Mouse (Mus musculus) layer of hippocampus, postnatal 36 days (tissue): Measurements from ENCODE around the gene Mycn. TPM values are rescaled to one million over a fixed set of nuclear protein-coding genes. Genes with fewer than 3 reads are reported as not detected.

Experiments
- DNase-seq, 2 experiments: peaks; one replicate each; pipeline ENCODE4 v3.0.0; 2022
- total RNA-seq, 2 experiments: library from RNA; stranded (reverse); gene quantifications; 2 replicates each; pipeline ENCODE4 v1.2.3; 2021

Gene Mycn
- total RNA-seq, 2 experiments from 2014 or later: 10.2 to 11.0 TPM

DNA sequence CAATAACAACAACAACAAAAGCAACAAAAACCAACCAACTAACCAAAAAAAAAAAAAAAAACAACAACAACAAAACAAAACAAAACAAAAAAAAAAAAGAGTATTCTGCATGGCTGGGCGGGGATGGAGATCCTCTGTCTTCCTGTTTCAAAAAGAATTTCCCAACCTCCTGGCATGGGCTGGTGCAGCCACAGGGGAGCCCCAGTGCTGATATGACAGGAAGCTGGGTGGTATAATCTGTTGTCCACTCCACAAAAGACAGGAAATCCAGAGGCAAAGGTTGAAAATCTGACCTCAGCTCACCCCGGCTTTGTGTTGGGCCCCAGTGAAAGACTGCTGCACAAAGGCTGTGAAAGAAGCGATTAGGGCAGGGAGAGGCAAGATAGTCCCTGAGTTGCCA is 17.3 kb downstream of the Mycn start:
- DNase-seq: no peak

DNA sequence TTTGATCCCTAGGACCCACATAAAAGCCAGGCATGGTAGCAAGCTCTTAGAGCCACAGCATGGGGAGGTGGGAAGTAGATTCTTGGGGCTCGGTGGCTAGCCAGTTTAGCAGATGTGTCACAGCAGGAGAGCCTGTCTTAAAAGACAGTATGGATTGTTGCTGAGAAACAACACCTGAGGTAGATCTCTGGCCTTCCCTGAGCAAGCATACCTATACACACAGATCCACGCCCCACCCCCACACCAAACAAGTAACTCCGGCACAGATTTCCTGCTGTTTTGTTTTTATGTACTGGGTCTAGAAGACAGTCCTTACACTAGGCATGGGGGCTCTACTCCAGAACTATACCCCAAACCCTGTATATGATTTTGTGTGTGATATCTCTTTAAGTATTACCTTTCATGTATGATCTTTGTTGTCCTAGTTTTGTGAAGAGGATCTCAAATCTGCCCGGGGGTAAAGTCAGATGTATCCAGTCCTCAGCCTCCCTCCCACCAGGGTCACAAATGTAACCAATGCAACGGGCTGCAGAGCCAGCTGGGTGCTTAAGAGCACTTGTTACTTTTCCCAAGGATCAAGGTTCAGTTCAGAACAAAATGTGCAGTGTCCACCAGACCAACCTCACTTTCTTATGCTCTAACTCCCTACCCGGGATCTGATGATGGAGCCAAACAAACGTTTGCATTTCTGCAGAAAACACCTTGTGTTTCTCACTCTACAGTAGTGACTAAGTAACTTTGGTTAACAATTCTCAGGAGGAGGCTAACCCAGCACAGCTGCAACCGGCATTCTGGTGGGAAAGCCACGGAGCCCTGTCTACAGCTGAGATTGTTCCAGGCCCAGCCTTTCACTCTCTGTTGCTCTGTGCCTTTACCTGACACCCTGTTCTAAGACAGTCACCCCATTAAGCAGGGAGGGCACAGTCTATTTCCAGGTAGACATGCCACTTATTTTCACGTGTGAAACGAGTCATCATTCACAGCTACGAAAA is 21.3 kb downstream of the Mycn start:
- DNase-seq: no peak

DNA sequence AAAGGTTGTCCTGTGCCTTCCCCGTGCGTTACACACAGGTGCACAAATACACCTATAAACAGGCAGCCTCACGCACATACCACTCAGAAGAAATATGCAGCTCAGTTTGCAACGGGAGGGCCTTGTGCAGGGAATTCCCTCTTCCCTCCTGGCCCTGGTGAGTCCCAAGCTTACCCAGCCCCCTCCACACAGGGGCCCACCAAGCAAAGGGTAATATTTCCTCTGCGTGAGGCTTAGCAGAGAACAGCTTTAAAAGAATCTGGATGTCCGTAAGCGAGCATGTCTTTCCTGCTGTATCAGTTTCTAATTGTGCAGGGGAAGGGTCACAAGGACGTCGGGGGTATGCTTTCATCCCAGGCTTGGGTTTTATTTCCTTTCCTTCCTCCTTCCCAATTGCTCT is 25.4 kb downstream of the Mycn start:
- DNase-seq: no peak

DNA sequence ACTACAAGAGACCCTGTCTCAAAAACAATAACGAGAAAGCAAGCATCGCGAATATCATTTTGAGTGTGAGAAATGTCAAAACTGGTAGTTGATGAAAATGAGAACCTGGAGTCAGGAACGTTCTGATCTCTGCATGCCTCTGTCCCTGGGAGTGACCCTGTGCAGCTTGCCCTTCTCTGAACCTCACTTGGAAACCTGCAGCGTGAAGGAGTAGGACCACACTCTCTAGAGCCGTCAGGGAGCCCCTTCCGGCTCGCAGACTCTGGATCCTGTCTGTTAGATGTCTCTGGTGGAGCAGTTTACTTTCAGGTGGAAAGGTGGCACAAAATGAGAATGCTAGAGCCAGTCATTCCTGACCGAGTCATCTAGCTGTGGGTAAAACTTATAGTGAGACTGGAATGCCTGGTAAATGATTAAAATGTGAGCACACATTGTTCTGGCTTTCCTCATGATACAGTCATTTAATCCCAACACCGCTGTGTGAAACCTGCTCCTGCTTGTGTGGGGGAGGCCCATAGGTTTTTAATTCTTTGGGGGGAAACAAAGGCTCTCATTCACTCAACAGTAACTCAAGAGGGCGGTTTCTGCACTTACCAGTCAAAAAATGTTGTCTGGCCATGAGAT is 31.2 kb downstream of the Mycn start:
- DNase-seq: no peak

DNA sequence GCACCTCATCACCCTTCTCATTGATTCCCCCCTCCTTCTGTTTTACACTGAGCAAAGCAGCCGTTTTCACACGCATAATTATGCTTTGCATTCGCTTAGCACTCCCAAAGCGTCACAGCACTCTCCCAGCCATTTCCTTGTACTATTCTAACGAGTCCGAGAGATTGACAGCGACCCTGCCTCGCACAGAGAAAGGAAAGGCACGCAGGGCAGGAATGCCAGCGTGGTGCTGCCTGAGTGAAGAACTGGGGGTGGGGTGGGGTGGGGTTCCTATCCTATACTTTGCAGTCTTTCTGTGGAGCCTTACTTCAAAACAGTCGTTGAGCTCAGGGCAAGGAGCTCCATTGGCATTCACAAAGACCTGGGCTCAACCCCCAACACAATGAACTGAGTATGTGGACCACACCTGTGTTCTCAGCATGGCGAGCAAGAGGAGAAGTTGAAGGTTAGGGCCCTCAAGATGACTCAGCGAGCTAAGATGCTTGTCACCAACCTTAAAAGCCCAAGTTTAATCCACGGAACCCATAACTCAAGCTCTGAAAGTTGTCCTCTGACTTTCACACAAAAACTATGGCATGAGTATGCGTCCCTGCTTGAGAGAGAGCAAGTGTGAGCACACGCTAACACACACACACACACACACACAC is 32.0 kb downstream of the Mycn start:
- no peak for DNase-seq

DNA sequence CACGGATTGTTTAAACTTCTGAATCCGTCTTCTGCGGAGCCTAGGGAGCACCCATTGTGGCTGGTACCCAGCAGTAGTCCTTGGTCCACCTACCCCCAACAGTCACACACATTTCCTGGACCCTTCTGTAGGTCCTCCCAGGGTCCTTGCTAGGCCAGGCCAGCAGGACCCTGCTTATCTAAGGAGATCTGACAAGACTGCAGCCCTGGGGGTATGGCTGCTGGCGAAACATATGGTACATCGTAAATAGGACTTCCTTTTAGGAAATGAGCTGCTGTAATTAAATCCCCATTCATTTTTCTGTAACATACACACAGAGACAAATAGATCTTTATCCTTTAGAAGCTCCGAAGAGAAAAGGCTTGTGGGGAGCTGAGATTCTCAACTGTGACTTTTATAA is 34.9 kb downstream of the Mycn start:
- DNase-seq: no peak

DNA sequence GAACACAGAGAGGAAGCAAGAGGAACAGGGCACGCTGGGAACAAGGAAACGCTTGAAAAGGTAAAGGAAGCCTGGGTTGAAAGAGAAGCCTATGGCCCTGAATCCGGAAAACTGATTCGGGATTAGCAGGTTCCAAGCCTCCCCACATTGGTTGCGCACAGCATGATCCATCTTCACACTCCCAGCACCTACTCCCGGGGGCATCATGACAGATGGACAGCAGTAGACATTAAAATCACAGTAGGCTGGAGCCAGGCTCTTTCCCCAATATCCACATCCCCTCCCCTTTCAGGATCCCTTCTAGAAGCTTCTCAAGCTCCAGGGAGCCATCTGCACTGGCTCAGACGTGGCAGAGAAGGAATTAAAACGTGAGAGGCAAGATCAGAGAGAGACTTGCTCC is 35.4 kb downstream of the Mycn start:
- no peak for DNase-seq

DNA sequence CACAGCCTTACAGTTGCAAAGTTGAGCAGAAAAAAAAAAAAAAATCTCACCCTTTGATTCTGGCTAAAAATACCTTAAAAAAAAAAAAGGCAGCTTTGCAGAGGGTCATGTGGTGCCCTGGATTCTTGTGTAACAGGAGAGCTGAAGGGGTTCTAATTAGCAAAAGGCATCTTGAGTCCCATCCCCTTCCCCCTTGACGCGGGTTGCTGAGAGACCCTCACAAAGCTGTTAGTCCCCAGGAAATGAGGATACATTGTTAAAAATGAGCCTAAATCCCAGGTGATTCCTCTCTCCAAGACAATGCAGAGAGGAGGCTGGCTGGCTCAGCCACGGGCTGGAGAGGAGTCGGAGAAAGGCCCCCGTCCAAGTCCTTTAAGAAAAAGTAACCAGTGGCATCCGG is 36.6 kb downstream of the Mycn start:
- DNase-seq: no peak

DNA sequence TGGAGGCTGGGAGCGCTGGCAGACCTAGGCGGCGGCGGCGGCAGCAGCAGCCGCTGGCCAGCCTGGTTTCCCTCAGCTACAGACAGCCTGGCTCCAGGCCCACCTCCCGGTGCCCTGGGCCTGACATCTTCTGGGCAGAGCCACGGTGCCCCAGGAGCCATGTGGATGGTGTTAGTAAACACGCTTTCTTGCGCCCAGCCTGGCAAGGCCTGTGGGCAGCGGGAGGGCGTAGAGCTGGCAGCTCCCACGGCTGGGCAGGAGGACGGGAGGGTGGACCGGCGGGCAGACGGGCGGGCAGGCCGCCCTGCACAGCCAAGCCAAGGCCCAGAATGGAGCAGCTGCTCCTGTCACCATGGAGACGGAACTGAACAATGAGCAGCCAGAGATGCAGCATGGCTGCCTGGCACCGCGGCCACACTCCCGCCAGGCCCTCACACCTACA is 37.2 kb downstream of the Mycn start:
- peak; percentile 85 to 91 for DNase-seq

DNA sequence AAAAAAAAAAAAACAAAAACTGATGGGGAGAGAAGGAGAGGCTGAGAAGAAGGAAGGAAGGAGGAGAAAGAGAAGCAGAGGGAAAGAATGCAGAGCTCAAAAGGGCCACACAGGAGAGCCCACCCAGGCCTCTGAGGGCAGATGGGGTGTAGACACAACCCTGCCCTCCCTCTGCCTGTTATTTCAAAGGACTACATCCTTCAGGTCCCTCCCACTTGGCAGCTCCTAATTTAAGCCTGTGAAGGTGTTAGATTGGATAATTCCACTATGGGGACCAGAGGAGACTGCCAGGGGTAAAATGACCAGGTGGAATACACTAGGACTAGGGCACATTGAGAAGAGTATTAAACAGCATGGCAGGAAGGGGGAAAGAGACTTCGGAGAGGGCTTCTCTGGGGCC is 37.6 kb downstream of the Mycn start:
- DNase-seq: no peak

DNA sequence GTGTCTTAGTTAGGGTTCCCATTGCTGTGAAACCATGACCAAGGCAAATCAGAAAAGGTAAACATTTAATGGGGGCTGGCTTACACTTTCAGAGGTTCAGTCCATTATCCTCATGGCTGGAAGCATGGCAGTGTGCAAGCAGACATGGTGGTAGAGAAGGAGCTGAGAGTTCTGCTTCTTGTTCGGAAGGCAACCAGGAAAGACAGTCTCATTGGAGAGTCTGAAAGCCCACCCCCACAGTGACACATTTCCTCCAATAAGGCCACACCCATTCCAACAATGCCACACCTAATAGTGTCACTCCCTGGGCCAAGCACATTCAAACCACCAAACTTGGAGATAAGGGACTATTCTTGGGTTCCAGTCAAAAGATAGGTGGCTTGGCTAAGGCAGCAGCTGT is 39.3 kb downstream of the Mycn start:
- DNase-seq: no peak

DNA sequence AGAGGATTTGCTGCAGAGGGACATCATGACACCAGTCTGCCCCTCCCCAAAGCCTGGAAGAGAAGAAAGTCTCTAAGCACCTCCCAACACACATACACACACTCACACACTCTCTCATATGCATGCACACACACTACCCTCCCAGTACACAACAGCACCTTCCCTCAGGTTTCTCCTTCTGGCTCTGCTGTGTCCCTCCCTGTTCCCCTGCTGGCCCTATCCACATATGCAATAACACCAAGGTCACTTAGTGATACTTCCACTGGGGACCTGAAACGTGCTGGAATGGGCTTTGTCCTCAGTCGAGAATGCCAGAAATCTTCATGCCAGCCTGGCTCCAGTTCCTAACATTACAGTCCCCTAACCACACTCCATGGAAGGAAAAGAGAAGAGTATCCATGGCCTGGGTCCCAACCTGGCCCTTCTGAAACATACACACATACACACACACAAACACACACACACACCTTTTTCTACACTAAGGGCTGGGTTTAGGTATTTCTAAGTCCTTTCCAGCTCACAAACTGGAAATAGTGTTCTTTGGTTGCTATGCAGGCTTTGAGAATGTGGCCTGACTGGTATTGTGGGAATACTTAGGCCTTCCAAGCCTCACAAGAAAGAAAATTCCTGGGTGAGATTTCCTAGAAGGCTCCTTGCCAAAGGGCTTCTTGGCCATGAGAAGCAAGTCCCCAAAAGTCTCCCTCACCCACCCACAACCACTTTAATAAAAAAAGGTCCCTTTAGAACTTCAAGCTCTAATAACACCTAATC is 43.2 kb downstream of the Mycn start:
- DNase-seq: no peak

DNA sequence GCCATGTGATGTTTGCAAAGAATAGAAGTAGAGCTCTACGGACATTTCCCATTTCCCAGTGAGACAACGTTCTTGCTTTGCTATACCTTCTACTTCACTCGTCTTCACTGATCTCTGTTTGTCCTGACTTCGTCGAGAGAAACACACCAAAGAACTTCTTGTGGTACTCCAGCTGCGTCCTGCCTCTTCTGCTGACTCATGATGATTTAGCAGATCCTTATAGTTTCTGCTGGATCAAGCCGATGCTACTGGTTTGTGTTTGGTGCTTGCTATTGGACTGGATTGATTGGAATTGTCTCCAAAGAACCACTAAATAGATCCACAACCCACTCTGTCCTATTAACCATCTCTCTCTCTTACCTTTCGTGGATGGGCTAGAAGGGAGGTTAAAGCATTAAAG is 47.7 kb downstream of the Mycn start:
- no peak for DNase-seq

DNA sequence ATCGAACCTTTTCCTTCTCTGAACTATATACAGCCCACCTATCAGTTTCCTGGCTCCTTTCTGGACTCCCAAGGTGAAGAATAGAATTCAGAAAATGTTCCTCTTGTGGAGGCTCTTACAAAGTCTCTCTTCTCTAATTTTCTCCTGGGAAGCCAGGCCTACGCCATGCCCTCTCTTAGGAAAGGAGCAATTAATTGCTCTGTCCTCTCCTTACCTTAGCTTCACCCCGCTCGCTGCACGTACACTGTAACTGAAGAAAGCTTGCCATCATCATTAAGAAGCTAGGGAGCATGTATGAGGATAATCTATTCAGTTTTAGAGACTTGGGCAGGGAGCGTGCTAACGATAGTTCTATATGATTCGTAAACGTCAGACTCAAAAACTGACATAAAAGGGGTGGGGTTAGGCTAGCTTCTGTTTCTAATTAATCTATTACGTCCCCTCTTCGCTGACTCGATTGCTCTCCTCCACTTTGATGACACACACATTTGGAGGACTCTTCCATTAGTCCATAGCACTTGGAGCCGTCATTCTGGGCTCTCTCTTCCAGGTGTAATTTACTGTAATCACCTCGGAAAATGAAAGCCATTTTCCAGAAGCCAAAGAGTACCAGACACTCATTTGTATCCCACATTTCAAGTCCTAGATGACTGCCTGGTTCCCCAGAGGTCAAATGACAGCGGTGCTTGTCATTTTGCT is 55.4 kb downstream of the Mycn start:
- DNase-seq: no peak
